Mouse (Mus musculus): ENCODE results near the gene Tnfrsf1b.

Gene Tnfrsf1b

DNA sequence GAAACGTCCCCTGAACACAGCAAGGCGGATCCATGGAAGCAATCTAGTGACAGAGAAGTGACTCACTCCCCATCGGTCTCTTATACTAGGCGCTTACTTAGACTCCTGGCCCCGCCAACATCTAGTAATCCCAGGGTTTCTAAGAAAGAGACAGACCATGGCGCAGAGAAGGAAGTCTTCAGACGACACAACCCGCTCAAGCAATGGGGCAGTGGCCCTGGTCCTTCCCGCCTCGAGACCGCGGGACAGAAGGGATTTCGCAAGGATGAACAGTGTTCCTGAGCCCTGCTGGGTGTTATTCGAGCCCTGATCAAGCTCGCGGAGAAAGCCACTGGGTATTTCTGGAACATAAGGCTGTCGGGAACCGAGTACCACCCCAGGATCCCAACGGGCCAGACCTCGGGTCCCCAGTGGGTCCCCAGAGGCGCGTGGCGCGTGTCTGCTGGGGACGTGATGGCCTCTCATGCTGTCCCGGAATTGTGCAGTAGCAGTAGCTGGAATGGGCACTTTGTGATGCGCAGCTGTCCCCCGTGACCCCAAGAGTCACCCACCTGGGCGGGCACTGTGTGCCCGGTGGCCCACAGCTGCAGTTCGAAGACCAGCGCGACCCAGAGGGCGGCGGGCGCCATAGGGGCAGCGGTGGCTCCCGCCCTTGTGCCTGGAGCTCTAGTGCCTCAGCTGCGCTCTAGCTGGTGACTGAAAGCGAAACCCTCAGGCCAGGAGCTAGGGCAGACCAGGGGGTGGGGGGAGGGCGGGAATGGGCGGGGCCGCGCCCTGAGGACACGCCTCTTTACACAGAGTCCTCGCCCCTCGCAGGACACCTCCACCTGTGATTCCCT, at the start of gene Tnfrsf1b:
Tnfrsf1b (minus strand) TSS at position 698 of the 839 bp plus-strand sequence.
- no peak for DNase-seq

DNA sequence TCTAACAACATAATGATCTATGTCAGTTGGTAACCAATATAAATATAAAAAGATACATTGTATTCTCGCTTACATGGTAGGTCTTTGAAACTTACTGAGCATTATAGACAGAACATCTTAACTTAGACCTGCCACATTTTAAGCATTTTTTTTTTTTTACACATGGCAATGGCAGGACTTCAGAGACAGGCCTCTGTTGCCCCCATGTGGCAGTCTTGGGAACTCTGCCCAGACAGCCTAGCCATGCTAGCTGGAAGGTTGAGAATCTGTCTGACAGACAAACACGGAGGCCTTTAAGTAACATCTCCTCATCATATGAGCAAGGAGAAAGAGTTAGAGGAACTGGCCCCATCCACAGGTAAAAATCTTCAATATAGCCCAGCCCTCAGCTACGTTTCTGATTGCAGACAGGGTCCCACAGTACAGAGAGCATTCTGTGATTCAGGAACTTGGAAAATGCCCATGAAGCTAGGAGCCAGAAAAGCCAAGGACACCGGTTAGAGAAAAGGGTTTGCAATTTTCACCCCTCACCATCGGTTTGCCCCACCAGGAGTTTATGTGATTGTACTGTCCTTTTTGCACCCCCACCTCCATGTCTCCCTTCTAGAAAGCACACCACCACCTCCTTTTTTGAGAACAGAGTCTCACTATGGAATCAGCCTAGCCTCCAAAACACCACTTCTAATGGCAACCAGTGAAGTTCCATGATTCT, 49.1 kb upstream of the Tnfrsf1b start:
- peak; percentile 85 to 86 for DNase-seq

GRCm38 (mm10) chr4:145294588-145294987, 47.9 kb upstream of the Tnfrsf1b start:
- DNase-seq, result no peak

GRCm38 (mm10) chr4:145286369-145287120, 39.9 kb upstream of the Tnfrsf1b start:
- peak; percentile 76 to 82 for DNase-seq

DNA sequence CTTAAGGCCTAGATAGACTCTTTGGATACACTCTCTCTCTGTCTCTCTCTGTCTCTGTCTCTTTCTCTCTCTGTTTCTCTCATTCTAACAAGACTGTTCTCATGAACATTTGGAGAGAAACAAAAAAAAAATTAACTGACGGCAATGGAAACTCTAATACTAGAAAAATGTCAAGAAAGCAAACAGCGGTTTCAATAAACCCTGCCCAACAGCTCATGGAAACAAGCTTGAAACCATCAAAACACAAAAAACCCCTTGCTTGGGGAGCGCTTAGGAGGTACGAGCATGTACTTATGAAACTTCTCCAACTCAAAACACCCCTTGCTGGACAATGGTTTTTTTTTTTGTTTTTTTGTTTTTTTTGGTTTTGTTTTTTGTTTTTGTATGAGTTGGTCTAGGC, 38.0 kb upstream of the Tnfrsf1b start:
- no peak for DNase-seq

DNA sequence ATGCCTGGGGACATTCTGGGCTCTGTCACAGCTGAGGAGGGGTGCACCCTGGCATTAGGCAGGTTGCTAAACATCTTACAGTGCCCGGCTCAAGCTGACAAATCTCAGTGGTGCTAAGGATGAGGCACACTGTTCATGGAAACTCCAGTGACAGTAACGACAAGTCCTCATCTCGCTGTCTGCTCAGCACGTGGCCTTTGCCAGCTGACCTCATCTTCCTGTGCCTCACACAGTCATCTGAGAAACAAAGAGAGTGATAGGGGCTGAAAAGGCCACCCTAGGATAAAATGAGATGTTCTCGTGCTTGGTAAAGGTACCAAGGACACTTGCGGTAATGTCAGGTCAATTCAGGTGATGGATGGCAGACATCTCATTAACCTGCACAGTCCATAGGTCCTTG, 36.8 kb upstream of the Tnfrsf1b start:
- no peak for DNase-seq

DNA sequence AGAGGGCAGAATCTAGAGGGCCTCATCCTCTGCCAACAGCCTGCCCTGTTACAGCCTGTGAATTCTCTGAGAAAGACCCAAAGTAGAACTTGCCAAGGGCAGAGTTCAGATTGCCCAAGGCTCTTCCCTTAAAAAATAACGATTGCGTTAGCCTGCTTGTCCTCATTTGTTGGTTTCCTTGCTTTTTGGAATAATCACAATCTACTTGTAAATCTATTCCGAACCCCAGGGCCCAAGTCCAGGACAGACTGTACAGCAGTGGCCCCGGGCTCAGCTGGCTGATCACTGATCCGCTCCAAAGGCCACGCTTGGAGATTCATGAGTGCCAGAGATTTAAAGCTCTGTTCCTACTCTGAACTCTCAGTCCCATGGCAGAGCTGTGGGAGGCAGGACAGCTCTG, 34.3 kb upstream of the Tnfrsf1b start:
- no peak for DNase-seq

DNA sequence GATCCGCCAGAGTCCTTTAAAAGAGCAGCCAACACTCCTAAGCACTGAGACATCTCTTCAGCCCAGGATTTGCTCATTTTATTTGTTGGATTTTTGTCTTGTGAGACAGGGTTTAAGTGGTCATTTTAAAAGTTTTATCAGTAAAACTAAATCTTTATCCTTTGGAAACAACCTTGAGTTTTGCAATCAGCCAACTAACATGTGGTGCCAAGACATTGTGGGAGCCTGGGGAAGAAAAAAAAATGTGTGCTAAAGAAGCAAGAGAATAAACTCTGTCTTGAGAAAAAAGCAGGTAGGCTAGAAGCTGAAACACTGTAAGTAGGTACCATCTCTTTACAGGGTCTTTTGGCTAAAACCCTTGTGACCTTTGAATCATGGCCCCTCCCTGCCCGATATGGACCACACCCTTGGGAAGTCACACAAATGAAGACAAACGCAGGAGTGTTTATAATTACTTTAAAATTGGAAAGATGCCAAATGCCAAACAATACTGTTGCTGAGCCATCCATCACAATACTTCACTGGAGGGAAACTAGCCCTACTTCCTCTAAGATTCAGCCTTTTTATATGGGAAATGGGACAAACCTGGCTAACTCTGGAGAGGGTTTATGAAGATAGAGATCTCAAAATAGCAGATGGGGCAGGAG, 32.2 kb upstream of the Tnfrsf1b start:
- no peak for DNase-seq

DNA sequence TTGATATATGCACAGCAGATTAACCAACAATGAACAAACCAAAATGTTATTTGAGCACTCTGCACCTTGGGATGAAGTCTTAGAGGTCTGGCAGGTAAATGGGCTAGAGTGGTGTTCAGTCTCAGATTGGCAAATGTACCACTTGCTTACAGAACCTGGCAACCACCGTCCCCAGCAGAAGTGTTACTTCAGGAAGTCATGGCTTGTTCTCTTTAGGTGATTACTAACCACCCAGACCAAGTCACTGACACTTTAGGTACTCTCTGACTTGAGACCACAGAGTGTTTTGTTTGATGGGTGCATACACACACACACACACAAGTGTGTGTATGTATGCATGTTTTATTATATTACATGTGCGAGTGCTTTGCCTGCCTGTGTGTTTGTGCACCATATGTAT, 31.6 kb upstream of the Tnfrsf1b start:
- DNase-seq, result no peak

DNA sequence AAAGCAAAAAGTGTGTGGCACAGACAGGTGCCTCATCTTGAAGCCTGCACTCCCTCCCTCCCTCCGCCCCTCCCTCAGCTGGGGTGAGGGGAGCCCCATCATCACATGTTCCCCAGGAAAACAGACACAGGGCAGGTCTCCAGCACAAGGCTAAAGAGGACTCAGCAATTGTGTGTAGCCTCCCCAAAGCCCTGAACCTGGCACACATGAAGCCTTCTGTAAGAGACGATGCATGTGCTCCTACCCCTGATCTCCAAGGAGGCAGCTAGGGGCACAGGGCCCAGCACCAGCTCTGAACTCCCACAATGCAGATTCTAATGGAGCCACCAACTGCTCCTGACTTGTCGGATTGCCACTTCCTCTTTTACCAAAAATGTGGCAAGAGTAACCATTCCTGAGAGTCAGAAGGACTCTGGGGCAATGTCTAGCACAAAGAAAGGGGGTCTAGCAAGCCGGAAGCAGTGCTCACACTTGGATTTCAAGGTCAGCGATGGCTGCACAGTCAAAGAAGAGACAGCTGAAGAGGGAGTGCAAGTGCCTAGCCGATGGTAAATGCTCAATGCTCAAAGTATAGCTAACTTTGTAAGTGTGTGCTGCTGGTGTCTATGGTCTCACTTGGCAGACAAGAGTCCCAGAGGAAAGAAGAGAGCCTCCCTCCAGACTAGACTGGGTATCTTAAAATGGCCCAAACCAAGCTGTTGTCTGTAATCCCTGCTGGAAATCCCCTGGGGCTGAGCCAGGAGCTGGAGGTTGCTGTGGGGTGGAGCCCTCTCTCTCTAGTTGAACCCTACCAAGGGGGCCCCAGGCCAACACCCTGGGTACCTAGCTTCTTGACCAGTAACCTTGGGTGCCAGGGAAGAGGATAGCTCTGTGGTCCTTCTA, 29.9 kb upstream of the Tnfrsf1b start:
- no peak for DNase-seq

DNA sequence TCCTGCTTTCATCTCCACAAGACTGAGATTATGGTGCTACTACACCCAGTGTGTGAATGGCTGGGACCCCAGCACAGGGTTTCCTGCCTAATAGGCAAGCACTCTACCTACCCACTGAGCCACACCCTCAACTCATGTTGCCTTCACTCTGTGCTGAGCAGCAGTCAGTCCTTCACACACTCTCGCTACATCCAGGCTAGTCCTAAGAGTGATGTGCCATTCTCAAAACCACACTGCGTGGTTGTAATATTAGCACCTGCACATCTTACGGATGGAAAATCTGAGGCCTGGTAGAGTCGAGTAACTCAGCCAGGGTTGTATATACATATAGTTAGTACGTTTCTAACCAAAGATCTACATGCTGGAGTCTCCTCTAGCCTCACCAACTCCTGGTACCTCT, 28.2 kb upstream of the Tnfrsf1b start:
- no peak for DNase-seq

DNA sequence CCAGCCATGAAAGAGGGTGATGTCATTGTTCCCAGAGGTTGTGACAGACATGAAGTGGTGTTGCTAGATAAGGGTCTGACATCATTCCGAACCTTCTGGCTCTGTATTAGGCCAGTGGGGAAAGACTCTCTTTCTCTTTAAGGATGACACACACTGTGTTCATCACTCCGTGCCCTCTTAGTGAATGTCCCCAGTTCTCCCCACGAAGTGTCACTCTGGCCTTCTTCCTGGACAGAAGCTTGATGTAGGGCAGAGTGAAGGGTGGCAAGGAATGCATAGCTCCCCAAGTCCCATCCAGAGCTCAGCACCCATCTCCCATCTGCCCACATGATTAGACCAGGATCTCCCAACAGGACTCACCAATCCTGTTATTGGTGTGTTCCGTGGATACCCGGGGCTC, 27.3 kb upstream of the Tnfrsf1b start:
- no peak for DNase-seq

- no peak for DNase-seq
Observed at GRCm38 (mm10) chr4:145272763-145273162, 26.1 kb upstream of the Tnfrsf1b start.

- DNase-seq, result no peak
Observed at GRCm38 (mm10) chr4:145271634-145272033, 25.0 kb upstream of the Tnfrsf1b start.

- DNase-seq, result no peak
Observed at GRCm38 (mm10) chr4:145270136-145270535, 23.5 kb upstream of the Tnfrsf1b start.

- no peak for DNase-seq
Observed at GRCm38 (mm10) chr4:145267631-145268110, 21.0 kb upstream of the Tnfrsf1b start.

GRCm38 (mm10) chr4:145266505-145266904, 19.8 kb upstream of the Tnfrsf1b start:
- DNase-seq, result no peak

DNA sequence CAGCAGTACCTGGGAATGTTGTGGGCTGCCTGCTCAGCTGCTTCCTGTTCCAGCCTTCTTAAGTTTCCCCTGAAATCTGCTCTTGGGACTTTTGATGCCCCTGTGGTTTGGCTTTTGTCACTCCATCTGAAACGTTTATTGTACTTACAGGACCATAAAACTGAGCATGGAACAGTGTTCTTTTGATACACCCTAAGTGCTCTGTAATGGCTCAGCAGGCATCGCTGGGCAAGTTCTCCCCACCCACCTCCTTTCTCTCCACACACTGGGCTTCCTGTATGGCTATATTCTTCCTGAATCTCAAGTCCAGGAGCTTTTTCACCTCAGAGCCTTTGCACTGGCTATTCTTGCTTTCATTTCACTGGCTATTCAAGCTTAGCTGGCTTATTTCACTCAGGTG, 18.1 kb upstream of the Tnfrsf1b start:
- no peak for DNase-seq

GRCm38 (mm10) chr4:145263583-145263982, 16.9 kb upstream of the Tnfrsf1b start:
- DNase-seq, result no peak

DNA sequence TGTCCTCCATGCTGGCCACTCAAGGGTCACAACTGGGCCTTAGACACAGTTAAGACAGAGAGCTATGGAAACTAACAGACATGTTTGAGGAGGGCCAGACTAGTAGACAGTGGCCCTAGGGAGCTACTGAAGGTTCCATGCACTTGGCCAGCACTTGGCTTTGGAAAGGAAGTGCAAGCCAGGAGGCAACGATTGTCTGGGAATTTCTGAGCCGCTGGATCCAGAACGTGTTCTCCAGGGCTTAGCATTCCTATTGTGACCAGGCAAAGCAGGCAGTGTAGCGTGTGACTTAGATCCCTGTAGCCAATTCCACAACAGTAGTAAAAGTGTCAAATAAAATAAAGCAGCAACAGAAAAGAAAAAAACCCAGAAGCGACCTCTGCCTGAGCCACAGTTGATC, 14.1 kb upstream of the Tnfrsf1b start:
- DNase-seq, result no peak

DNA sequence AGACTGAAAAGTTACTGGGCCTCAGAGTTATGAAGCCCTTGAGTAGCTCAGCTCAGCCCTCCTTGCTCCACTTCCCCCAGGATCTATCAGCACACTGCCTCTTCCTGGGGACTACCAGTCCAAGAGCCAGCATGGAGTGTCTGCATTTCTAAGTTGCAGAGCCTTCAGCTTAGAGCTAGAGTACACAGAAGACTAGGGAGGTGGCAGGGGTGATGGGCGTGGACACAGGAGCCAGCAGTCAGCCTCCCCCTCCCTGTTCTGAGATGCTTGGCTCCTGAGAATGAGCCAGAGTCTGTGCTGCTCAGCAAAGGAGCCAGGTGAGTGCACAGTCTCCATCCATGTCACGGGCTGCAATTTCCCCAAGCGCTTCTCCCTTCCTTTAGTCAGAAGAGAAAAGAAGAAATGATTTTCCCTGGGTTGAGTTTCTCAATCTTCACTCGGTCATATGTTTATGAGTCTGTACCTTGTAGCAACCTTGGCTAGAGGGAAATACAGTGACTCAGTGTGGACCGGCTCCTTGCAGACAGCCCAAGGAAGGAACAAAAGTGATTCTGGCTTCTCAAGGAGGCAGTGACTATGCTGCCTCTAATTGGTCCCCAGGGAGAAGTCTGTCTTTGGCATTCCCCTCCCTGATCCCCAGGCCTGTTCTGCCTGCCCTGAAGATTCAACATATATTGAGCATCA, 11.2 kb upstream of the Tnfrsf1b start:
- no peak for DNase-seq

Data from cerebellum, postnatal 10 days (tissue).